Mouse (Mus musculus) olfactory bulb, adult 2 months (tissue): Measurements from ENCODE around the gene Heg1.

ENCODE experiments used
- CTCF ChIP-seq: fragments of 200-500 bp; IDR thresholded peaks from 2 replicates; pipeline ENCODE4 v1.5.1; 2012; ENCODE audit warnings: low read depth, mild to moderate bottlenecking, low read length, moderate library complexity; ENCODE audit not compliant: insufficient read depth
- POLR2A ChIP-seq: fragments of 200-500 bp; IDR thresholded peaks from 2 replicates; pipeline ENCODE4 v1.6.1; 2012; ENCODE audit warnings: mild to moderate bottlenecking, low read depth, low read length, moderate library complexity; ENCODE audit not compliant: insufficient read depth

DNA sequence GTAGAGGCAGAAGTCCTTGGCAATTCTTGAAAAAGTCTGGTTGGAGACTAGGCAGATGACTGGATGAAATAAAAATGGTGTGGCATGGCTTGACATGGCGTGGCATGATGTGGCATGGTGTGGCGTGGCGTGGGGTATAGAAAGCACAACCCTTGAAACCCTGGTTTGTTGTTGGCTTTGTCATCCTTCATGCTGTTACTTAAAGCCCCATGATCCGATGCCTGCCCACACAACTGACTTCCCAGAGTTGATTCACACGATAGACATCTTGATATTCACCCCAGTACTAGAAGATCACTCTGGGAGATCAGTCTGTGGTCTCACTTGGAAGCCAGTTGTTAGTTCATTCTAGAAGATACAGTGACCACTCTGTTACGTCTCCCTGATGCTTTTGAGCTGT lies 93.4 kb downstream of the Heg1 start:
- TF ChIP-seq CTCF (no peak), POLR2A (no peak)
